Mouse (Mus musculus): Measurements from ENCODE around the gene Pdcd6. TPM values are rescaled to one million over a fixed set of nuclear protein-coding genes. Genes with fewer than 3 reads are reported as not detected.

Pdcd6 gene
- 212 and 237 TPM in 2 replicates for polyA plus RNA-seq (2012; rRNA removed)

- under 1% methylated on average over 36 of the region's 36 CpGs for WGBS
- peak; percentile 100 for DNase-seq (ENCODE audit: low read depth, low spot score)
Measured at GRCm38 (mm10) chr13:74317170-74317849, at the start of gene Pdcd6. Gene Pdcd6 (minus strand): TSS chr13:74317580.

- DNase-seq (ENCODE audit: low read depth, low spot score) = no peak
- 58% methylated on average over 8 of the region's 8 CpGs for WGBS
Measured at GRCm38 (mm10) chr13:74363859-74364235, 46.5 kb upstream of the Pdcd6 start, which contains the start of gene Lrrc14b. Gene Lrrc14b (minus strand): TSS chr13:74364005.

GRCm38 (mm10) chr13:74363176-74363858 lies 45.9 kb upstream of the Pdcd6 start:
- WGBS = 75% methylated on average over 13 of the region's 13 CpGs
- no peak for DNase-seq (ENCODE audit: low read depth, low spot score)

- no peak for DNase-seq (ENCODE audit: low read depth, low spot score)
- 58% methylated on average over 2 of the region's 2 CpGs for WGBS
Measured at GRCm38 (mm10) chr13:74362218-74362617, 44.8 kb upstream of the Pdcd6 start.

GRCm38 (mm10) chr13:74356491-74356890 lies 39.1 kb upstream of the Pdcd6 start:
- DNase-seq (ENCODE audit: low read depth, low spot score) = no peak
- 96% methylated on average over 13 of the region's 13 CpGs for WGBS

- WGBS = 1% methylated on average over 15 of the region's 15 CpGs
- peak; percentile 19 for DNase-seq (ENCODE audit: low read depth, low spot score)
Measured at GRCm38 (mm10) chr13:74350435-74350906, 33.1 kb upstream of the Pdcd6 start.

GRCm38 (mm10) chr13:74349566-74350434 lies 32.4 kb upstream of the Pdcd6 start, which contains the start of the genes Sdha and Ccdc127:
Gene Sdha (minus strand): TSS chr13:74350280.
Gene Ccdc127 (plus strand): TSS chr13:74350309.
- peak; percentile 78 for DNase-seq (ENCODE audit: low read depth, low spot score)
- WGBS = under 1% methylated on average over 57 of the region's 57 CpGs

- 41% methylated on average over 3 of the region's 3 CpGs for WGBS
- no peak for DNase-seq (ENCODE audit: low read depth, low spot score)
Measured at GRCm38 (mm10) chr13:74341036-74341435, 23.7 kb upstream of the Pdcd6 start.

- no peak for DNase-seq (ENCODE audit: low read depth, low spot score)
Measured at GRCm38 (mm10) chr13:74329321-74329720, 11.9 kb upstream of the Pdcd6 start.

GRCm38 (mm10) chr13:74316789-74317169 lies 601 bp downstream of the Pdcd6 start:
- 1% methylated on average over 15 of the region's 15 CpGs for WGBS

GRCm38 (mm10) chr13:74316386-74316785 lies 994 bp downstream of the Pdcd6 start:
- no peak for DNase-seq (ENCODE audit: low read depth, low spot score)
- 15% methylated on average over 4 of the region's 4 CpGs for WGBS

More at GRCm38 (mm10) chr13:74316789-74317169, 601 bp downstream of the Pdcd6 start:
- no peak for DNase-seq (ENCODE audit: low read depth, low spot score)

GRCm38 (mm10) chr13:74314616-74315015 lies 2.8 kb downstream of the Pdcd6 start:
- DNase-seq (ENCODE audit: low read depth, low spot score) = no peak
- 94% methylated on average over 3 of the region's 3 CpGs for WGBS

- WGBS = 90% methylated on average over 1 of the region's 1 CpGs
- no peak for DNase-seq (ENCODE audit: low read depth, low spot score)
Measured at GRCm38 (mm10) chr13:74305780-74306179, 11.6 kb downstream of the Pdcd6 start.

GRCm38 (mm10) chr13:74305380-74305779 lies 12.0 kb downstream of the Pdcd6 start:
- 89% methylated on average over 6 of the region's 6 CpGs for WGBS
- DNase-seq (ENCODE audit: low read depth, low spot score) = no peak

- DNase-seq (ENCODE audit: low read depth, low spot score) = no peak
- WGBS = 68% methylated on average over 10 of the region's 10 CpGs
Measured at GRCm38 (mm10) chr13:74302050-74303037, 15.0 kb downstream of the Pdcd6 start.

- WGBS = 36% methylated on average over 6 of the region's 6 CpGs
- no peak for DNase-seq (ENCODE audit: low read depth, low spot score)
Measured at GRCm38 (mm10) chr13:74301607-74301984, 15.8 kb downstream of the Pdcd6 start.

GRCm38 (mm10) chr13:74300925-74301606 lies 16.3 kb downstream of the Pdcd6 start:
- DNase-seq (ENCODE audit: low read depth, low spot score) = peak; percentile 46
- 25% methylated on average over 4 of the region's 4 CpGs for WGBS

- WGBS = 72% methylated on average over 7 of the region's 7 CpGs
- no peak for DNase-seq (ENCODE audit: low read depth, low spot score)
Measured at GRCm38 (mm10) chr13:74296376-74296775, 21.0 kb downstream of the Pdcd6 start.

All from large intestine, adult 2 months (tissue).